Mouse (Mus musculus): Measurements from ENCODE around the gene Cdh4.

Cdh4 gene

GRCm38 (mm10) chr2:179467839-179468445 lies 25.7 kb downstream of the Cdh4 start:
- DNase-seq (ENCODE audit: low spot score) = no peak

- no peak for DNase-seq (ENCODE audit: low spot score)
Measured at GRCm38 (mm10) chr2:179476622-179477021, 34.4 kb downstream of the Cdh4 start.

- no peak for DNase-seq (ENCODE audit: low spot score)
Measured at GRCm38 (mm10) chr2:179480800-179481200, 38.6 kb downstream of the Cdh4 start.

- no peak for DNase-seq (ENCODE audit: low spot score)
Measured at GRCm38 (mm10) chr2:179481363-179481762, 39.1 kb downstream of the Cdh4 start.

GRCm38 (mm10) chr2:179488526-179489139 lies 46.4 kb downstream of the Cdh4 start:
- no peak for DNase-seq (ENCODE audit: low spot score)

GRCm38 (mm10) chr2:179491891-179492290 lies 49.7 kb downstream of the Cdh4 start:
- no peak for DNase-seq (ENCODE audit: low spot score)

GRCm38 (mm10) chr2:179494276-179494675 lies 52.0 kb downstream of the Cdh4 start:
- DNase-seq (ENCODE audit: low spot score) = no peak

- DNase-seq (ENCODE audit: low spot score) = no peak
Measured at GRCm38 (mm10) chr2:179510439-179510838, 68.2 kb downstream of the Cdh4 start.

GRCm38 (mm10) chr2:179516559-179516958 lies 74.3 kb downstream of the Cdh4 start:
- no peak for DNase-seq (ENCODE audit: low spot score)

- DNase-seq (ENCODE audit: low spot score) = no peak
Measured at GRCm38 (mm10) chr2:179518456-179519032, 76.3 kb downstream of the Cdh4 start.

- no peak for DNase-seq (ENCODE audit: low spot score)
Measured at GRCm38 (mm10) chr2:179519161-179519560, 76.9 kb downstream of the Cdh4 start.

GRCm38 (mm10) chr2:179519931-179520330 lies 77.7 kb downstream of the Cdh4 start:
- no peak for DNase-seq (ENCODE audit: low spot score)

GRCm38 (mm10) chr2:179520941-179521340 lies 78.7 kb downstream of the Cdh4 start:
- DNase-seq (ENCODE audit: low spot score) = no peak

- DNase-seq (ENCODE audit: low spot score) = no peak
Measured at GRCm38 (mm10) chr2:179521444-179521843, 79.2 kb downstream of the Cdh4 start.

GRCm38 (mm10) chr2:179522141-179522540 lies 79.9 kb downstream of the Cdh4 start:
- DNase-seq (ENCODE audit: low spot score) = no peak

GRCm38 (mm10) chr2:179526976-179527375 lies 84.7 kb downstream of the Cdh4 start:
- DNase-seq (ENCODE audit: low spot score) = no peak

- DNase-seq (ENCODE audit: low spot score) = no peak
Measured at GRCm38 (mm10) chr2:179530436-179531040, 88.3 kb downstream of the Cdh4 start.

- no peak for DNase-seq (ENCODE audit: low spot score)
Measured at GRCm38 (mm10) chr2:179533196-179533595, 91.0 kb downstream of the Cdh4 start.

GRCm38 (mm10) chr2:179533881-179534280 lies 91.7 kb downstream of the Cdh4 start:
- DNase-seq (ENCODE audit: low spot score) = no peak

GRCm38 (mm10) chr2:179535204-179535603 lies 93.0 kb downstream of the Cdh4 start:
- no peak for DNase-seq (ENCODE audit: low spot score)

- no peak for DNase-seq (ENCODE audit: low spot score)
Measured at GRCm38 (mm10) chr2:179536762-179537161, 94.5 kb downstream of the Cdh4 start.

GRCm38 (mm10) chr2:179537390-179537789 lies 95.2 kb downstream of the Cdh4 start:
- no peak for DNase-seq (ENCODE audit: low spot score)

GRCm38 (mm10) chr2:179537800-179538450 lies 95.7 kb downstream of the Cdh4 start:
- no peak for DNase-seq (ENCODE audit: low spot score)
